ENCODE assay signal across 11 mouse cellular contexts in genomic region chr1:126766971-126767370, GRCm38 (mm10).
"Had no signal": no experiment of that assay in that cellular context is flagged by ENCODE, and none has a peak within 500 bp of the region (broad histone marks: within the 10 kb centered on the region; RNA-seq: fewer than 3 reads in every experiment).

No protein-coding gene starts in this region.

- H3K4me1 ChIP-seq: liver, embryonic 15.5 days had no signal

- H3K36me3 ChIP-seq: limb, embryonic 10.5 days; liver, embryonic 15.5 days; neural tube, embryonic 12.5 days had no signal

- ATAC-seq: lung, postnatal 0 days had no signal

- H3K4me3 ChIP-seq: left cerebral cortex, adult 2 months; limb, embryonic 10.5 days; liver, embryonic 15.5 days; neural tube, embryonic 12.5 days had no signal

- H3K4me2 ChIP-seq: liver, embryonic 11.5 days; liver, embryonic 15.5 days; neural tube, embryonic 12.5 days had no signal

- H3K9me3 ChIP-seq: limb, embryonic 10.5 days; liver, embryonic 15.5 days; neural tube, embryonic 12.5 days had no signal

- H3K27me3 ChIP-seq: liver, embryonic 15.5 days; neural tube, embryonic 12.5 days had no signal

- DNase-seq: kidney, postnatal 4 days; lung, adult 2 months; lung, postnatal 36 days; midbrain, embryonic 14.5 days had no signal

- H3K27ac ChIP-seq: left cerebral cortex, adult 2 months; limb, embryonic 10.5 days; liver, embryonic 15.5 days; neural tube, embryonic 12.5 days; stomach, postnatal 0 days had no signal

- H3K9ac ChIP-seq: liver, embryonic 15.5 days; neural tube, embryonic 12.5 days had no signal
